Mouse (Mus musculus): ENCODE results near the gene AC140267.1. TPM values are rescaled to one million over a fixed set of nuclear protein-coding genes. Genes with fewer than 3 reads are reported as not detected.

The AC140267.1 gene
- polyA plus RNA-seq, 1 experiment from 2014 or later: 3.7 TPM

GRCm38 (mm10) chr15:80233053-80233452 is 2.6 kb upstream of the AC140267.1 start:
- H3K36me3 ChIP-seq: peaks cover 24% of the 10 kb centered on the region
- peak overlapping the region; percentile 91 for H3K9ac ChIP-seq
- H3K27ac ChIP-seq (replicated peaks): peak overlapping the region; percentile 87
- WGBS: 66% methylated on average over 4 of the region's 4 CpGs
- no peaks in the 10 kb centered on the region for H3K27me3 ChIP-seq
- no peaks in the 10 kb centered on the region for H3K9me3 ChIP-seq
- peaks cover 30% of the 10 kb centered on the region for H3K4me1 ChIP-seq (replicated peaks)
- H3K4me3 ChIP-seq: peak overlapping the region; percentile 91; the same call in 1 of the 2 replicates
- peak overlapping the region; percentile 93; the same call in 1 of the 2 replicates for H3K4me2 ChIP-seq
- ATAC-seq (ENCODE audit: low read depth): peak; percentile 48

GRCm38 (mm10) chr15:80233733-80234509 is 1.7 kb upstream of the AC140267.1 start, which contains the start of gene Mief1:
Mief1 (plus strand) TSS chr15:80234018.
- under 1% methylated on average over 65 of the region's 67 CpGs for WGBS
- Histone ChIP-seq H3K27me3 (no peaks in the 10 kb centered on the region), H3K4me2 (peak within 1 kb of the TSS; percentile 93), H3K27ac (replicated peaks) (peak within 1 kb of the TSS; percentile 87), H3K4me3 (peak within 1 kb of the TSS; percentile 91), H3K9ac (peak within 1 kb of the TSS; percentile 91), H3K4me1 (replicated peaks) (peaks cover 30% of the 10 kb centered on the region), H3K36me3 (peaks cover 33% of the 10 kb centered on the region), H3K9me3 (no peaks in the 10 kb centered on the region)
- ATAC-seq (ENCODE audit: low read depth): peak; percentile 96

- Histone ChIP-seq H3K9ac (no peak overlapping the region), H3K4me1 (replicated peaks) (no peaks in the 10 kb centered on the region), H3K27ac (replicated peaks) (no peak overlapping the region), H3K27me3 (no peaks in the 10 kb centered on the region), H3K4me2 (no peak overlapping the region), H3K36me3 (peaks cover 89% of the 10 kb centered on the region), H3K4me3 (no peak overlapping the region), H3K9me3 (no peaks in the 10 kb centered on the region)
- ATAC-seq (ENCODE audit: low read depth): no peak
- WGBS: 94% methylated on average over 12 of the region's 12 CpGs
Observed at GRCm38 (mm10) chr15:80248135-80248534, 12.5 kb downstream of the AC140267.1 start.

- H3K4me1 ChIP-seq (replicated peaks): peaks cover 3% of the 10 kb centered on the region
- H3K4me3 ChIP-seq: no peak overlapping the region
- H3K27me3 ChIP-seq: no peaks in the 10 kb centered on the region
- H3K4me2 ChIP-seq: no peak overlapping the region
- peaks cover 84% of the 10 kb centered on the region for H3K36me3 ChIP-seq
- H3K9me3 ChIP-seq: no peaks in the 10 kb centered on the region
- ATAC-seq (ENCODE audit: low read depth): no peak
- no peak overlapping the region for H3K9ac ChIP-seq
- WGBS: 98% methylated on average over 1 of the region's 1 CpGs
- H3K27ac ChIP-seq (replicated peaks): no peak overlapping the region
Observed at GRCm38 (mm10) chr15:80248596-80248995, 13.0 kb downstream of the AC140267.1 start.

GRCm38 (mm10) chr15:80249672-80250071 is 14.0 kb downstream of the AC140267.1 start:
- Histone ChIP-seq H3K36me3 (peaks cover 74% of the 10 kb centered on the region), H3K9me3 (no peaks in the 10 kb centered on the region), H3K4me3 (no peak overlapping the region), H3K9ac (no peak overlapping the region), H3K27me3 (no peaks in the 10 kb centered on the region), H3K27ac (replicated peaks) (no peak overlapping the region), H3K4me1 (replicated peaks) (peaks cover 12% of the 10 kb centered on the region), H3K4me2 (no peak overlapping the region)
- ATAC-seq (ENCODE audit: low read depth): no peak
- 96% methylated on average over 10 of the region's 10 CpGs for WGBS

GRCm38 (mm10) chr15:80250586-80250985 is 15.0 kb downstream of the AC140267.1 start:
- Histone ChIP-seq H3K9ac (no peak overlapping the region), H3K27ac (replicated peaks) (no peak overlapping the region), H3K27me3 (no peaks in the 10 kb centered on the region), H3K9me3 (no peaks in the 10 kb centered on the region), H3K4me1 (replicated peaks) (peaks cover 12% of the 10 kb centered on the region), H3K36me3 (peaks cover 67% of the 10 kb centered on the region), H3K4me3 (no peak overlapping the region), H3K4me2 (no peak overlapping the region)
- WGBS: 98% methylated on average over 6 of the region's 6 CpGs
- ATAC-seq (ENCODE audit: low read depth): no peak

GRCm38 (mm10) chr15:80253530-80253929 is 17.9 kb downstream of the AC140267.1 start:
- Histone ChIP-seq H3K27me3 (no peaks in the 10 kb centered on the region), H3K9me3 (no peaks in the 10 kb centered on the region), H3K4me3 (no peak overlapping the region), H3K36me3 (peaks cover 63% of the 10 kb centered on the region), H3K9ac (no peak overlapping the region), H3K4me1 (replicated peaks) (peaks cover 34% of the 10 kb centered on the region), H3K4me2 (no peak overlapping the region), H3K27ac (replicated peaks) (peak overlapping the region; percentile 99)
- no peak for ATAC-seq (ENCODE audit: low read depth)
- WGBS: 48% methylated on average over 2 of the region's 2 CpGs

- H3K36me3 ChIP-seq: peaks cover 63% of the 10 kb centered on the region
- H3K4me2 ChIP-seq: peak overlapping the region; percentile 100
- 50% methylated on average over 6 of the region's 6 CpGs for WGBS
- H3K27me3 ChIP-seq: no peaks in the 10 kb centered on the region
- no peak for ATAC-seq (ENCODE audit: low read depth)
- peaks cover 37% of the 10 kb centered on the region for H3K4me1 ChIP-seq (replicated peaks)
- H3K9me3 ChIP-seq: no peaks in the 10 kb centered on the region
- peak overlapping the region; percentile 89 for H3K9ac ChIP-seq
- H3K4me3 ChIP-seq: peak overlapping the region; percentile 100
- H3K27ac ChIP-seq (replicated peaks): peak overlapping the region; percentile 99
Observed at GRCm38 (mm10) chr15:80254207-80254606, 18.6 kb downstream of the AC140267.1 start.

- peak within 1 kb of the TSS; percentile 100 for H3K9ac ChIP-seq
- peak within 1 kb of the TSS; percentile 100 for H3K4me2 ChIP-seq
- peak within 1 kb of the TSS; percentile 100 for H3K4me3 ChIP-seq
- H3K9me3 ChIP-seq: no peaks in the 10 kb centered on the region
- peak within 1 kb of the TSS; percentile 99 for H3K27ac ChIP-seq (replicated peaks)
- WGBS: under 1% methylated on average over 62 of the region's 62 CpGs
- peak; percentile 97 for ATAC-seq (ENCODE audit: low read depth)
- peaks cover 62% of the 10 kb centered on the region for H3K36me3 ChIP-seq
- H3K4me1 ChIP-seq (replicated peaks): peaks cover 37% of the 10 kb centered on the region
- H3K27me3 ChIP-seq: no peaks in the 10 kb centered on the region
Observed at GRCm38 (mm10) chr15:80254847-80255645, 19.4 kb downstream of the AC140267.1 start, which contains the start of gene Atf4. Atf4 (plus strand) TSS chr15:80255184.

- H3K27me3 ChIP-seq: no peaks in the 10 kb centered on the region
- under 1% methylated on average over 51 of the region's 51 CpGs for WGBS
- no peaks in the 10 kb centered on the region for H3K9me3 ChIP-seq
- H3K4me3 ChIP-seq: peak overlapping the region; percentile 100
- peaks cover 60% of the 10 kb centered on the region for H3K36me3 ChIP-seq
- ATAC-seq (ENCODE audit: low read depth): peak; percentile 12
- peak overlapping the region; percentile 100 for H3K9ac ChIP-seq
- peaks cover 37% of the 10 kb centered on the region for H3K4me1 ChIP-seq (replicated peaks)
- H3K27ac ChIP-seq (replicated peaks): peak overlapping the region; percentile 99
- H3K4me2 ChIP-seq: peak overlapping the region; percentile 100
Observed at GRCm38 (mm10) chr15:80255646-80256121, 20.0 kb downstream of the AC140267.1 start.

- Histone ChIP-seq H3K4me1 (replicated peaks) (peaks cover 37% of the 10 kb centered on the region), H3K27me3 (no peaks in the 10 kb centered on the region), H3K4me2 (peak overlapping the region; percentile 100), H3K27ac (replicated peaks) (peak overlapping the region; percentile 99), H3K9me3 (no peaks in the 10 kb centered on the region), H3K36me3 (peaks cover 59% of the 10 kb centered on the region), H3K9ac (peak overlapping the region; percentile 100), H3K4me3 (peak overlapping the region; percentile 100)
- no peak for ATAC-seq (ENCODE audit: low read depth)
- 15% methylated on average over 16 of the region's 16 CpGs for WGBS
Observed at GRCm38 (mm10) chr15:80256242-80256641, 20.6 kb downstream of the AC140267.1 start.

Data from neural tube, embryonic 13.5 days (tissue).